Mouse (Mus musculus) liver, embryonic 14.5 days (tissue): ENCODE data around the gene Scap.

Source experiments
- CTCF ChIP-seq: IDR thresholded peaks from 2 replicates; pipeline ENCODE4 v1.5.1; 2016; ENCODE audit warnings: antibody characterized with exemption, low read depth, control low read depth
- EP300 ChIP-seq: IDR thresholded peaks from 2 replicates; pipeline ENCODE4 v1.6.1; 2016; ENCODE audit warnings: antibody characterized with exemption, low read depth

DNA sequence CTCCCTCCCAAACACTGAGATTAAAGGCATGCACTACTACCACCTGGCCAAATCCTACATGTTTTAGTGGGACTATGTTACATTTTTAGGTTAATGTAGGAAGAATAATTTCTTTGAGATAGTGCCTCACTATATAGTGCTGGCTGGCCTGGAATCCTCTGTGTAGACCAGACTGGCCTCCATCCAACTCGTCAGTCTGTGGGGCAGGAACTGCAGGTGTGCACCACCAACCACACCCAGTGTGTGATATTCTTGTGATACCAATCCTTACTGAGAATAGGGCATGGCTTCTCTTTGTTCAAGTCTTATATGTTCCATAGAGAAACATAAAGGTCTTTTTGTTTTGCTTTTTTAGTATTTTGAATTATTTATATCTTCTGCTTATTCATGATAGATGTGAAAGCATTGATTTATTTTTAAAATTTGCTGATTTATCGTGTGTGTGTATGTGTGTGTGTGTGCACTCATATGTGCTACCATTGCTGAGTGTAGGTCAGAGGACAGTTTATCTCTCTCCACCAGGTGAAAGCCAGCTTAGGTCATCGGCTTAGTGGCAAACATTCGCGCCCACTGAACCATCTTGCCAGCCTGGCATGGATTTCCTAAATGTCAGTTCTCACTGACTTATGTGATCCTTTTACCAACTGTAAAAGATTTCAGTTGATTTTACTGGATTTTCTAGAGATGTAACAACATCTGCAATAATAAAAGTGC is 7.1 kb downstream of the Scap start:
- TF ChIP-seq CTCF (no peak), EP300 (no peak)
